Mouse (Mus musculus) erythroblast, embryonic 14.5 days (primary cell): Measurements from ENCODE around the gene Ccdc51.

ENCODE experiments used
- GATA1 ChIP-seq: IDR thresholded peaks from 2 replicates; pipeline ENCODE4 v1.6.1; 2012; ENCODE audit warnings: low read length, inconsistent platforms, mixed read lengths
- TAL1 ChIP-seq: IDR thresholded peaks from 3 replicates; pipeline ENCODE4 v1.6.1; 2012; ENCODE audit warnings: low read length, inconsistent platforms, mixed read lengths

GRCm38 (mm10) chr9:109105648-109106047, 23.4 kb downstream of the Ccdc51 start:
- TF ChIP-seq GATA1: no peak
- no peak for TF ChIP-seq TAL1
